Comparison of ENCODE assay signal across 8 mouse cellular contexts in the genomic region with DNA sequence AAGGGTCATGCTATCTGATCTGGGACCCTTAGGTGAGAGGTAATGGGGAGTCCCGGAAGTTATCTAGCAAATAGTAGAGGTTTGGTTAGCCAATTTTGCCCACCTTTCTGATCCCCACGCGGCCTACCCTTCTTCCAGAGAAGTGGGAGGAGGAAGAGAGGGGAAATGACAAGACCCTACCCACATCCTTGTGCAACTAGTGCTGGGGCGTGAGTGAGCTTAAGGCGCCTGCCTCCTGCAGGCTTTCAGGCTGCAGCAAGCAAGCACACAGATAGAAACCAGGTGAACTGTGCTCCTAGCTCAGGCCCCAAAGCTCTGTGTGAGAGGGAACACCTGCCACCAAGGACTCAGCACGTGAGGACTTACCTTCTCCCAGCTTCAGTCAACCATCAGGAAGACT. TPM values are rescaled to one million over a fixed set of nuclear protein-coding genes. Genes with fewer than 3 reads are reported as not detected.
DNase-seq lines count a peak whose midpoint lies in the region; ATAC-seq and TF ChIP-seq lines count a peak whose summit lies in the region.

No protein-coding gene starts in this region.

- no peak for TF ChIP-seq POLR2A in ES-Bruce4 (IDR thresholded peaks at IDR 0.05; ENCODE audit: insufficient read depth, low read length)

- no peaks in the 10 kb centered on the region for H3K9me3 ChIP-seq in heart, embryonic 11.5 days (replicated peaks; ENCODE audit: control insufficient read depth, low read length)
- H3K9me3 ChIP-seq in ES-Bruce4 (replicated peaks; ENCODE audit: control insufficient read depth, insufficient read depth, low read length, poor library complexity, severe bottlenecking), result no peaks in the 10 kb centered on the region

- H3K79me2 ChIP-seq in macrophage (ENCODE audit: inconsistent target), result peaks cover 50% of the 10 kb centered on the region

- peak overlapping the region; percentile 94 for H3K27ac ChIP-seq in heart, embryonic 11.5 days (ENCODE audit: low read depth, low read length)
- H3K27ac ChIP-seq in ES-Bruce4 (ENCODE audit: insufficient read depth, low read length) (no peak overlapping the region), macrophage (peak overlapping the region; percentile 68)

- intact Hi-C loops in heart, postnatal 10 days (cut with DNase I), result no loop called here

- H3K9ac ChIP-seq in heart, embryonic 11.5 days (ENCODE audit: low read depth, low read length), result peak overlapping the region; percentile 90
- peak overlapping the region; percentile 67 for H3K9ac ChIP-seq in ES-Bruce4 (ENCODE audit: low read depth, poor library complexity, severe bottlenecking)

- no peak for DNase-seq in heart, postnatal 10 days
- no peak for DNase-seq in cerebellum, adult 11 months
- no peak for DNase-seq in cerebellum, postnatal 10 days
- no peak for DNase-seq in cerebellum, postnatal 36 days

- no peak for ATAC-seq in heart, embryonic 11.5 days (replicated peaks; ENCODE audit: insufficient number of reproducible peaks, low FRiP score, low TSS enrichment)
- ATAC-seq in hematopoietic stem cell, adult 5-6 weeks (replicated peaks in 1 of 2; ENCODE audit: insufficient read depth in 1 of 2, low FRiP score in 2 of 2, low TSS enrichment in 1 of 2, low read depth in 1 of 2, poor library complexity in 2 of 2, severe bottlenecking in 2 of 2), result peak; percentile 28 to 55; a peak in 3 of 4 replicates

- no peaks in the 10 kb centered on the region for H3K36me3 ChIP-seq in heart, embryonic 11.5 days (ENCODE audit: control insufficient read depth, insufficient read depth, low read length)
- H3K36me3 ChIP-seq in ES-Bruce4 (ENCODE audit: control insufficient read depth, insufficient read depth, low read length, poor library complexity, severe bottlenecking) (no peaks in the 10 kb centered on the region), macrophage (ENCODE audit: inconsistent target) (no peaks in the 10 kb centered on the region)

- TF ChIP-seq EP300 in ES-Bruce4 (IDR thresholded peaks at IDR 0.05; ENCODE audit: insufficient read depth, low read depth, low read length), result no peak

- peaks cover 23% of the 10 kb centered on the region for H3K4me1 ChIP-seq in heart, embryonic 11.5 days (ENCODE audit: control insufficient read depth, insufficient read depth, low read length)
- H3K4me1 ChIP-seq in ES-Bruce4 (ENCODE audit: control insufficient read depth, insufficient read depth, low read length), result peaks cover 5% of the 10 kb centered on the region

- no peak for TF ChIP-seq CTCF in ES-Bruce4 (IDR thresholded peaks at IDR 0.05; ENCODE audit: low read depth, low read length)

- H3K27me3 ChIP-seq in heart, embryonic 11.5 days (ENCODE audit: control insufficient read depth, insufficient read depth, low read length), result no peaks in the 10 kb centered on the region
- H3K27me3 ChIP-seq in ES-Bruce4 (ENCODE audit: control insufficient read depth, insufficient read depth, low read length, poor library complexity, severe bottlenecking), result no peaks in the 10 kb centered on the region

- peak overlapping the region; percentile 86 for H3K4me2 ChIP-seq in heart, embryonic 11.5 days

- 6% methylated on average over 6 of the region's 6 CpGs for WGBS in heart, embryonic 11.5 days (ENCODE audit: insufficient replicate concordance)
- WGBS in macrophage (ENCODE audit: missing documents), result 17% methylated on average over 6 of the region's 6 CpGs

- H3K4me3 ChIP-seq in heart, embryonic 11.5 days (ENCODE audit: low read depth, low read length), result peak overlapping the region; percentile 82
- H3K4me3 ChIP-seq in ES-Bruce4 (ENCODE audit: low read depth, low read length), result peak overlapping the region; percentile 74
- H3K4me3 ChIP-seq in macrophage (ENCODE audit: inconsistent target), result peak overlapping the region; percentile 53

RNA-seq across cellular contexts. Expression of a gene that starts 31.2 kb away (rescaled TPM):
- 183 and 209 TPM in 2 replicates for polyA plus RNA-seq in heart, embryonic 11.5 days (2014; fragmentation: Nextera tagmentation; extraction: Ambion mirVana)
- 100 to 1,000 TPM; 107 to 117 TPM for total RNA-seq in heart, postnatal 10 days (2021)
- polyA plus RNA-seq in ES-Bruce4 (2011; ENCODE audit: insufficient read depth, insufficient read length, low read depth, missing spikeins), result 178 and 190 TPM in 2 replicates
- 148 and 162 TPM in 2 replicates for total RNA-seq in hematopoietic stem cell, adult 5-6 weeks (2017)
- total RNA-seq in macrophage (2018; cell fraction: chromatin; rRNA removed), result 10 to 100 TPM; 16.8 to 68.0 (median 25.6) TPM
- total RNA-seq in macrophage (2018; cell fraction: cytosol; rRNA removed), result 100 to 1,000 TPM; 145 to 243 (median 187) TPM
- total RNA-seq in macrophage (2018; cell fraction: nucleus; rRNA removed), result 100 to 1,000 TPM in 7 of 26 experiments, 10 to 100 TPM in 19; 50.8 to 118 (median 81.4) TPM
- polyA plus RNA-seq in macrophage (2018), result 110 to 227 TPM (median 177 TPM) in 3 replicates
